Mouse (Mus musculus): ENCODE measurements around the gene Itprip.

DNA sequence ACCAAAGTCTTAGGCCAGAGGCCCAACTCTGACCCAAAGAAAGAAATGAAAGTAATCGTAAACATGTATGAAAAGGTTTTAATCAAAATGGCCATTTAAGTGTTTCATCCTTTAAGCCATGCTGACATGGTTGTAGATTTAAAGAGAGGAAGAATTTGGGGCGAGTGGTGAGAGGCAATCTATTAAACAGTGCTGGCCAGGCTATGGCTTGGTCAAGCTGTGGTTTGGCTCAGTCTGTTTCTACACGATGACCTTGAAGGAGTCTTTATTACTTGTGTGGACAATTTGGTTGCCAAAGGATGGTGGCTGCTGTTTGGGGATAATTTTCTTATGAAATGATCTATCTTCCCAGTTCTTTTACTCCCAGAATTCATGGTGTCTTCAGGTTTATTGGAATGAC lies 66.0 kb downstream of the Itprip start:
- TF ChIP-seq POLR2A (IDR thresholded peaks at IDR 0.05; ENCODE audit: extremely low read depth, insufficient read depth, low read length): no peak
- TF ChIP-seq CTCF (IDR thresholded peaks at IDR 0.05; ENCODE audit: extremely low read depth, insufficient read depth, low read length): no peak

All from cortical plate, adult 2 months (tissue).